Mouse (Mus musculus): ENCODE measurements around the gene Cep250. TPM values are rescaled to one million over a fixed set of nuclear protein-coding genes. Genes with fewer than 3 reads are reported as not detected.
A peak's percentile ranks its signal among the peaks of the same experiment; 100 is the strongest.

Cep250 gene
- polyA plus RNA-seq, 1 experiment from 2014 or later, result 21.6 TPM

GRCm38 (mm10) chr2:156047929-156048328 is 91.7 kb downstream of the Cep250 start:
- Histone ChIP-seq H3K4me1 (replicated peaks) (peaks cover 9% of the 10 kb centered on the region), H3K9me3 (no peaks in the 10 kb centered on the region), H3K4me3 (peak overlapping the region; percentile 28), H3K27me3 (ENCODE audit: insufficient read depth, poor library complexity, severe bottlenecking) (peaks cover 25% of the 10 kb centered on the region), H3K36me3 (no peaks in the 10 kb centered on the region), H3K27ac (no peak overlapping the region)
- WGBS, result 6% methylated on average over 19 of the region's 19 CpGs
- DNase-seq (ENCODE audit: low spot score), result no peak

Other genes with a start within 250 kb of the Cep250 start
- gene Edem2, start 227.0 kb upstream of the Cep250 start, polyA plus RNA-seq (2016; fragmentation: Nextera tagmentation; extraction: Ambion mirVana), result 33.7 and 41.1 TPM in 2 replicates
- gene Gm17581, start 220.6 kb upstream of the Cep250 start, polyA plus RNA-seq (2016; fragmentation: Nextera tagmentation; extraction: Ambion mirVana), result not detected in 2 replicates
- 1.5 and 1.7 TPM in 2 replicates for gene Procr, start 205.3 kb upstream of the Cep250 start, polyA plus RNA-seq (2016; fragmentation: Nextera tagmentation; extraction: Ambion mirVana)
- 1.4 and 2.5 TPM in 2 replicates for gene Mmp24, start 181.1 kb upstream of the Cep250 start, polyA plus RNA-seq (2016; fragmentation: Nextera tagmentation; extraction: Ambion mirVana)
- 8.4 and 16.0 TPM in 2 replicates for gene BC029722, start 137.0 kb upstream of the Cep250 start, polyA plus RNA-seq (2016; fragmentation: Nextera tagmentation; extraction: Ambion mirVana)
- 247 and 261 TPM in 2 replicates for gene Eif6, start 129.5 kb upstream of the Cep250 start, polyA plus RNA-seq (2016; fragmentation: Nextera tagmentation; extraction: Ambion mirVana)
- 0.24 and 0.44 TPM in 2 replicates for gene Fam83c, start 121.6 kb upstream of the Cep250 start, polyA plus RNA-seq (2016; fragmentation: Nextera tagmentation; extraction: Ambion mirVana)
- 73.7 and 77.4 TPM in 2 replicates for gene Uqcc1, start 26.1 kb upstream of the Cep250 start, polyA plus RNA-seq (2016; fragmentation: Nextera tagmentation; extraction: Ambion mirVana)
- gene Gm15557, start 15.7 kb upstream of the Cep250 start, polyA plus RNA-seq (2016; fragmentation: Nextera tagmentation; extraction: Ambion mirVana), result not detected in 2 replicates
- 0.42 and 1.1 TPM in 2 replicates for gene Gdf5, start 11.1 kb upstream of the Cep250 start, polyA plus RNA-seq (2016; fragmentation: Nextera tagmentation; extraction: Ambion mirVana)
- gene 6430550D23Rik, start 51.5 kb downstream of the Cep250 start, polyA plus RNA-seq (2016; fragmentation: Nextera tagmentation; extraction: Ambion mirVana), result 1.2 and 1.5 TPM in 2 replicates
- 223 and 257 TPM in 2 replicates for gene Ergic3, start 51.6 kb downstream of the Cep250 start, polyA plus RNA-seq (2016; fragmentation: Nextera tagmentation; extraction: Ambion mirVana)
- not detected in 2 replicates for gene Fer1l4, start 96.5 kb downstream of the Cep250 start, polyA plus RNA-seq (2016; fragmentation: Nextera tagmentation; extraction: Ambion mirVana)
- gene Spag4, start 108.7 kb downstream of the Cep250 start, polyA plus RNA-seq (2016; fragmentation: Nextera tagmentation; extraction: Ambion mirVana), result 4.4 and 6.9 TPM in 2 replicates
- 51.4 and 68.0 TPM in 2 replicates for gene Cpne1, start 155.5 kb downstream of the Cep250 start, polyA plus RNA-seq (2016; fragmentation: Nextera tagmentation; extraction: Ambion mirVana)
- 42.6 and 47.4 TPM in 2 replicates for gene Rbm12, start 155.5 kb downstream of the Cep250 start, polyA plus RNA-seq (2016; fragmentation: Nextera tagmentation; extraction: Ambion mirVana)
- 22.5 and 27.2 TPM in 2 replicates for gene Gm28036, start 170.6 kb downstream of the Cep250 start, polyA plus RNA-seq (2016; fragmentation: Nextera tagmentation; extraction: Ambion mirVana)
- gene Romo1, start 187.6 kb downstream of the Cep250 start, polyA plus RNA-seq (2016; fragmentation: Nextera tagmentation; extraction: Ambion mirVana), result 438 and 481 TPM in 2 replicates
- gene Nfs1, start 187.7 kb downstream of the Cep250 start, polyA plus RNA-seq (2016; fragmentation: Nextera tagmentation; extraction: Ambion mirVana), result 41.6 and 43.5 TPM in 2 replicates
- gene Rbm39, start 223.8 kb downstream of the Cep250 start, polyA plus RNA-seq (2016; fragmentation: Nextera tagmentation; extraction: Ambion mirVana), result 485 and 564 TPM in 2 replicates
- 68.3 and 73.4 TPM in 2 replicates for gene Phf20, start 240.0 kb downstream of the Cep250 start, polyA plus RNA-seq (2016; fragmentation: Nextera tagmentation; extraction: Ambion mirVana)

All from hindbrain, embryonic 10.5 days (tissue).